10 mouse cellular contexts compared by ENCODE assay signal in the genomic region with DNA sequence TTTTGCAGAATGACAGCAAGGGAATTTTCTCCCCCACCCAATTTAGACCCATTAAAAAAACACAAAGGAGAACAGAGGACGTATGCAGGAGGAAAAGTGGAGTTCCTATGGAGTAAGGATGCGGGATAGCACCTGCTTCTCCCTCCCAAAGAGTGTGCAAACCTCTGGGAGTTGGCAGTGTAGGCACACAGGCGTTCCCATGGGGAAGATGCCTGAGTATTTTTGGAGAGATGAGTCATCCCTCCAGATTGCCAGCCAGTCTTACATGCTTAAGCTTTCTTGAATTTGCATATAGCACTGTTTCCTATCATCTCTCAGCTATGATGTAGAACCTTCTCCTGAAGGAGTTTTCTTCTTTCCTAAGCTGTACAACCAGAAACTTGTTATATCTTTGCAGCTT.
DNase-seq lines count a peak whose midpoint lies in the region; TF ChIP-seq lines count a peak whose summit lies in the region.
"Had no signal": no experiment of that assay in that cellular context is flagged by ENCODE, and none has a peak within 500 bp of the region (broad histone marks: within the 10 kb centered on the region; RNA-seq: fewer than 3 reads in every experiment).

No protein-coding gene starts in this region.

- intact Hi-C loops in gastrocnemius, adult 2 months (cut with DNase I) = loop anchor here (10.0 kb wide), 1 partner anchor 81 kb away; no protein-coding TSS in a partner anchor
- intact Hi-C loops in heart, postnatal 10 days (cut with DNase I) = loop anchor here (5.0 kb wide), 1 partner anchor 138 kb away; no protein-coding TSS in a partner anchor

- peaks cover 3% of the 10 kb centered on the region for H3K79me2 ChIP-seq in myocyte (ENCODE audit: control insufficient read depth, insufficient read depth)

- no peak overlapping the region for H3K4me3 ChIP-seq in gastrocnemius, adult 2 months
- H3K4me3 ChIP-seq in myocyte = no peak overlapping the region
- H3K4me3 ChIP-seq in hindbrain, embryonic 10.5 days = no peak overlapping the region
- H3K4me3 ChIP-seq: limb, embryonic 15.5 days; midbrain, embryonic 12.5 days had no signal

- WGBS in hindbrain, embryonic 10.5 days = 74% methylated on average over 3 of the region's 3 CpGs

- H3K27ac ChIP-seq in gastrocnemius, adult 2 months = peak overlapping the region; percentile 85
- H3K27ac ChIP-seq in hindbrain, embryonic 10.5 days = no peak overlapping the region
- H3K27ac ChIP-seq: limb, embryonic 15.5 days; midbrain, embryonic 12.5 days had no signal

- H3ac ChIP-seq in myocyte (ENCODE audit: control insufficient read depth, insufficient read length) = no peak overlapping the region

- peaks cover 17% of the 10 kb centered on the region for H3K4me1 ChIP-seq in hindbrain, embryonic 10.5 days (replicated peaks)
- H3K4me1 ChIP-seq: limb, embryonic 15.5 days had no signal

- no peaks in the 10 kb centered on the region for H3K9me3 ChIP-seq in hindbrain, embryonic 10.5 days
- H3K9me3 ChIP-seq: limb, embryonic 15.5 days; midbrain, embryonic 12.5 days had no signal

- H3K4me2 ChIP-seq in myocyte (ENCODE audit: low read depth) = peak overlapping the region; percentile 44
- H3K4me2 ChIP-seq: limb, embryonic 15.5 days; midbrain, embryonic 12.5 days had no signal

- no peak for TF ChIP-seq CTCF in gastrocnemius, adult 2 months (IDR thresholded peaks at IDR 0.05)

- H3K27me3 ChIP-seq in myocyte (ENCODE audit: control insufficient read depth, insufficient read depth, insufficient read length) = no peaks in the 10 kb centered on the region
- H3K27me3 ChIP-seq in hindbrain, embryonic 10.5 days (ENCODE audit: insufficient read depth, poor library complexity, severe bottlenecking) = no peaks in the 10 kb centered on the region
- H3K27me3 ChIP-seq: limb, embryonic 15.5 days; midbrain, embryonic 12.5 days had no signal

- DNase-seq in gastrocnemius, adult 2 months = peak; percentile 63
- no peak for DNase-seq in gastrocnemius, postnatal 4 days (ENCODE audit: low spot score in 2 of 2)
- DNase-seq in ZHBTc4 (ENCODE audit: low read depth, low spot score) = peak; percentile 20
- DNase-seq in heart, postnatal 10 days = peak; percentile 65 to 71
- no peak for DNase-seq in hindbrain, embryonic 10.5 days (ENCODE audit: low spot score)
- no peak for DNase-seq in cerebellum, postnatal 25 days
- DNase-seq in spleen, adult 18-20 months = no peak

- no peaks in the 10 kb centered on the region for H3K36me3 ChIP-seq in myocyte (ENCODE audit: control insufficient read depth, insufficient read depth)
- no peaks in the 10 kb centered on the region for H3K36me3 ChIP-seq in hindbrain, embryonic 10.5 days
- H3K36me3 ChIP-seq: limb, embryonic 15.5 days; midbrain, embryonic 12.5 days had no signal

- TF ChIP-seq POLR2A in myocyte (IDR thresholded peaks at IDR 0.05; ENCODE audit: insufficient read length, low read depth) = no peak

TF ChIP-seq in myocyte, 11 proteins besides CTCF, POLR2A, EP300 and RAD21:
- peak in 1 of 3 experiments; percentile 66 for TF ChIP-seq MYOG (IDR thresholded peaks at IDR 0.05; ENCODE audit: control insufficient read depth in 1 of 3, insufficient read depth in 1 of 3, insufficient read length in 2 of 3, low read depth in 2 of 3)
- TF ChIP-seq TCF12 (IDR thresholded peaks at IDR 0.05; ENCODE audit: insufficient read depth, poor library complexity, severe bottlenecking) = no peak
- TF ChIP-seq USF1 (IDR thresholded peaks at IDR 0.05; ENCODE audit: low read depth) = no peak
- peak in 2 of 3 experiments; percentile 46 to 70 for TF ChIP-seq MYOD1 (IDR thresholded peaks at IDR 0.05; ENCODE audit: control insufficient read depth in 1 of 3, insufficient read length in 2 of 3, low read depth in 2 of 3)
- TF ChIP-seq MAX (IDR thresholded peaks at IDR 0.05; ENCODE audit: low read depth) = no peak

Comparison
In these comparisons a context has a peak if more than half of its experiments do, and no peak if none do; other contexts are left out.
1. DNase-seq: peak in gastrocnemius, adult 2 months (single experiment), ZHBTc4 (single experiment) and heart, postnatal 10 days (2 of 2); none in gastrocnemius, postnatal 4 days (0 of 2), hindbrain, embryonic 10.5 days (single experiment), cerebellum, postnatal 25 days (0 of 2) and spleen, adult 18-20 months (0 of 2).